Mouse (Mus musculus): ENCODE results near the gene Gm15107.
"Not testable (repeated sequence)": the region's sequence is repeated elsewhere in the genome, so short reads cannot be mapped to it uniquely, and the experiment has no call there.

Gene Gm15107

DNA sequence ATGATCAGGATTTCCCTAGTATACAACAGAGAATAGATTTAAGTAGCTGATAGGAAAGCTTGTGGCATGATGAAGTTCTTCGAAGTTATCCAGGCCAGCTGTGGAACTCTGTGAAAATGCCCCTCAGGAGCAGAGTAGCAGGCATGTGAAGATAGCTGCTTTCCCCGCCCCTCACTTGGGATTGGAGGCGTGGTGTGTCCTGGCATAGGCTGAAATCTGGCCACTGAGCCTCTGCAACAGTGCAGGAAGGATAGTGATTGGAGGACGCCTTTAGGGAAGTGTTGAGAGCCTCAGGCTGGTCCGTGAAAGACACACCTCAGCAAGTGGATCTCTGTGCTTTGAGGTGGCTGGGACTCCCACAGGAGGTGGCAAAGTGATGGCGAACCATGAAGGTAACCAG, at the start of gene Gm15107:
Gene Gm15107 (plus strand): TSS at position 301 of the 400 bp plus-strand sequence.
- DNase-seq = not testable (repeated sequence)

Data from cerebellum, adult 8-10 months (tissue).